Mouse (Mus musculus) mouse trophoblast stem cell (cell line): Measurements from ENCODE around the gene Ndufs5.

Source experiments
- in situ Hi-C, 2 experiments: fragments of 300-500 bp; cut with MseI, MboI; formaldehyde crosslinking; loops; 2 replicates in 1 of 2; 3 replicates in 1 of 2; pipeline ENCODE4 v1.15.1; 2025

The Ndufs5 gene

DNA sequence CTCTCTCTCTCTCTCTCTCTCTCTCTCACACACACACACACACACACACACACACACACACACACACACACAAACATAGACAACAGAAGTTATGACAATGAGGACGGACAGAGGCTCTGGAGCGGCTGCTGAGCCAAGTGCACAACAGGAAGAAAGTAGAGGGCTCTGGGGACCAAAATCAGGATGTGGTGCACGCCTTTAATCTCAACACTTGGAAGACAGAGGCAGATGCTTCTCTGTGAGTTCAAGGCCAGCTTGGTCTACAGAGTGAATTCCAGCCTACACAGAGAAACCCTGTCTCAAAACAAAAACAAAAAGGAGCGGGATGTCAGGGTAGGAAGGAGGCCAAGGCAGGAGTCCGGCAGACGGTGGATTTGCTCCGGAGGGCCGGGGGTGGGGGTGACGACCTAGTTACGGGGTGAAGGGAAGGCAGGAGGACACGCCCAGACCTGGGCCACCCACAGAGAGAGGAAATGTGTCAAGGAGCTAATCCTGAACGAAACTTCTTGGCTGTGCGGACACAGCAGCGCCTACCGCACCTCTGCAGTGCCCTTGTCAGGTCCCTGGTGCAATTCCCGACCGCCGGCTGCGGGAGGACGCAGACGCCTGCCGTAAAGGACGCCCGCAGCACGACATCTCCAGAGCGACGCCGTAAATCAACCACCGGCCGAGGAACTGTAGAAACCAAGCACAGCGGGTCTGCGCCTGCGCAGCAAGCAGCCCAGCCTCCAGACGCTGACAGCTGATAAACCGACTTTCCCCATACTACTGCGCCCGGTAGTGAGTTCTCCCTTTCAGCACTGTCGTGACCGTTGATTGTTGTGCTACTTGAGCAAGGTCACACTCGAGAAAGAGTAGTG is at the start of gene Ndufs5:
TSS of gene Ndufs5 (minus strand) at position 629 of the 860 bp plus-strand sequence.
- in situ Hi-C loops, result no loop called here

DNA sequence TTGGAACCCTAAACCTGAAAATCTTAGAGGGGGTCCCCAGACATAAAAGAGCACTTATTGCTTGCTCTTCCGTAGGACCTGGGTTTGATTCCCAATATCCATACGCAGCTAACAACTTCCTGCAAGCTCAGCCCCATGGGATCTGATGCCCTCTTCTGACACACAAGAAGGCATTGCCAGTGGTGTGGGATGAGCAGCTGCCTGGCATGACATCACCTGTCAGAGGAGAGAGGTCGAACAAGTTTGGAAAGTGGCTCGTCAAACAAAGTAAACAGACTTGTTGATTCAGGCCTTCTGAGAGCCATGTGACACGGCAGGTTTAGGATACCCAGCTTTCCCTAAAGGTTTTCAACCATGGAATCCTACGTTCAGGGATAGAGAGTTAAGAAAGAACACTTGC is 47.1 kb upstream of the Ndufs5 start:
- in situ Hi-C loops, result loop anchor here in 1 of 2 experiments (10.0 kb wide), 1 partner anchor 110 kb away; no protein-coding TSS in a partner anchor

DNA sequence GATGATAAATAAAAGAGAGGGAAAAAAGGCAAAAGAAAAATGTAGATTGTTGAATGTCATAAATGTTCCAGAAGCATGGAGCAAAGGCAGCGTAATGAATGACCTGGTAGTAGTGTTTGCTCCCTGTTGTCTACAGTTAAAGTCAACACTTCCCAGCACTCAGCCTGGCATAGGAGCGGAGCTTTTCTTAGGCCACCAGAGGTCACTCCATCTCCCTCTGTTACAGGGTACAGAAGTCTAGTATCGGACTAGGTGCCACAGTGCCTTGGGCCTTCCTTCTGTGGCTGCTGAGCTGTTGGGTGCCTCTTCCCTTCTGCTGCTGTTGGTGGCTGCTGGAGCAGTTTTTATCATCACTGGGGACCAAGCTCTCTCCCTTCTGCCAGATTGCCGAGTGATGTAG is 40.3 kb upstream of the Ndufs5 start:
- in situ Hi-C loops, result loop anchor here in 1 of 2 experiments (10.0 kb wide), 1 partner anchor 136 kb away; no protein-coding TSS in a partner anchor

DNA sequence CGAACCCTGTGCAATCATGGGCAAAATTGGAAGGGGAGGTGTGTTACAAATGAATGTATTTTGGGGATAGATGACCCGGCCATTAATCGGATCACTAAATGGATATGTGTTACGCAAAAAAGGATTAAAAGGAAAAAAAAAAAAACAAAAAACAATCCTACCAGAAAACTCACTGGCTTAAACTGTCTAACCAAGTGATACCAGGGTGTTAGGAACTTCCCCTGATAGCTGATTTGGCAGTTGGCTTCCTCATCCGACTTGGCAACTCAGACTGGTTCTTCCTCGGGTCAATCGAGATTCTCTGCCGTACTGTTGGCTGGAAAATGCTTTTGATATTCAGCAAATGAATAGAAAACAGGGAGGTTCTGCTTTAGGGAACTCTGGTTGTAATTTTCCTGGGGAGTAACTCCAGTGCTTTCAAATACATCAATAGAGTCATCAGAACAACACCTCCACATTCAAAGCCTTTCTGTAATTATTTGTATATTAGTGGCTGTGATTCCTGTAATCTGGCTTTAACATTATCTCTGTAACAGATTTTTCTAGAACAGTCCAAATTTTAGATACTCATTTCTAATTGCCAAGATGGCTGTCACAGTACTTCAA is 32.8 kb upstream of the Ndufs5 start:
- in situ Hi-C loops, result loop anchor here in 1 of 2 experiments (10.0 kb wide), 1 partner anchor 144 kb away; no protein-coding TSS in a partner anchor

DNA sequence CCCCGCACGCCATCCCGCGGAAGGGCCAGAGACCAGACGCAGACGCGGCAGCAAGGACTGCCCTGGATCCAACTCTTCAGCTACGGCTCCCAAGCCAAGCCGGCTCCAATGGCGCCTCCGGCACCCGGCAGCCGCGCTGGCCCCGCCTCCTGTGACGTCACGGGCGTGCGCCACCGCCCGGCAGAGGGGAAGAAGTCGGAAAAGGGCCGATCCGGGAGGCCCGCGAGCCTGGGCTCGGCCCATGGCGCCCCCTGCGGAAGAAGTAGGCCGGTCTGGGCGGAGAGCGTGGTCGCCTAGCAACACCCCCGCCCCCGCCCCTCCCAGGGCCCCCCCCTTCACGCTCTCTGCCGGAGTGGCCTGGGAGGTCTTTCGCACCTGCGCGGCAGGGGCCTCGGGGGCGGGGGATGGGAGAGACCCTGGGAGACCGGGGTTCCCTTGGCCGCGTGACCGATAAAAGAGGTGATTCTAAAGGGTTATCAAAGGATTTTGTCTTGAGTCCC is 32.2 kb upstream of the Ndufs5 start, which contains the start of gene Akirin1:
TSS of gene Akirin1 (minus strand) at position 194 of the 500 bp plus-strand sequence.
- in situ Hi-C loops, result loop anchor here in 1 of 2 experiments (10.0 kb wide), 1 partner anchor 145 kb away; no protein-coding TSS in a partner anchor

DNA sequence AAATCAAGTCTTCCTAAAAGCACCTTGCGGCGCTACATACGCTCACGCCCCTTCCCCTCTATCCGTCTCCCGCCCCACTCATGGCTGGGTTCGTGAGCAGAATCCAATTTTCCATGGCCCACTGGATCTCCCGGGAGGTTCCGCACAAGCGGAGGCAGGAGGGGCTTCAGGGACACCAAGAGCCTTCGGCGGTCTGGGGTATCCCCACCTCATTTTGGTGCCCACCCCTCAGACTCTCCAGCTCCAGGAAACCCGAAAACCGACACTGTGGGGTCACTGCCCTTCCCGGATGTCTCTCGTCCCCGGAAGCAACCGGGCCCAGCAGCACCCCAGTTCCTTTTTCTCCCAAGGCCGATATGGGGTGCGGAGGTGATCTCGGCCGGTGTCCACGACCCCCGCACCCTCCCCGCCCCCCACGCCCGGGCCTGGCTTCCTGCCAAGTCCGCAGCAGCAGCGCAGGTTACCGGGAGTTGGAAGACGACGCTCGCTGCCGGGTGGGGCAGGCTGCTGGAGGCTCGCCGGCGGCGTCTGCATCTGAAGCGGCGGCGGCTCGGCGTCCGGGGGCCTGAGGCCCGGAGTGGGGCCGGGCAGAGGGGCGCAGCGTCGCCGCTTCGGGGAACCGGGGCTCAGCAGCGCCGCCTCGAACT is 31.6 kb upstream of the Ndufs5 start:
- in situ Hi-C loops, result loop anchor here in 1 of 2 experiments (10.0 kb wide), 1 partner anchor 145 kb away; no protein-coding TSS in a partner anchor

DNA sequence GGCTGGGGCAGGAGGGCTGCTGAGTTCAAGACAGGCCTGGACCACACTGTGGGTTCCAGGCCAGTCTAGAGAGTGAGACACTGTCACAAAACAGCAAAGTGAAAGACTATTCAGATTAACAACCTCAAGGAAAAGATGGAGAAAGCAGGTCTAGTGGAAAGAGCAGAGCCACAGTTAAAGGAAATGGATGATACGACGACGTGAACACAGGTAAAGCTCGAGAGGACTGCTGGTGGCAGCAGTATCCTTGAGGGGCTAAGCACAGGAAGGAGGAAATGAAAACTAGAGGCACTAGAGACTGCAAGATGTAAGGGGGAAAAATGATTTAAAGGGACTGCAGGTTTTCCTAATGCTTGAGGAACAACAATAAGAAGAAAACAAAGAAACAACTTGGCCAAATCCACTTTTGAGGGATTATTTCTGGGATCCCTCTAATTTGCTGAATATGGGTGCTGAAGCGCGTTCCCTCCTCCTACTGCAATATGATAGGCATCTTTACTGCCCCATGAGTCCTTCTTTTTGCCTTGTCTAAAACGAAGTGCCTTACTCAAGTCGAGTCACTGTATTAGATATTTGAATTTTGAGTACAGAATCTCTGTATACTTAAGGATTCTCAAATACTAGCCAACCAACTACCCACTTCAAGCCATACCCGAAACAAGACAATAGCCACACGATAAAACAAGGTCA is 30.9 kb upstream of the Ndufs5 start:
- in situ Hi-C loops, result no loop called here

DNA sequence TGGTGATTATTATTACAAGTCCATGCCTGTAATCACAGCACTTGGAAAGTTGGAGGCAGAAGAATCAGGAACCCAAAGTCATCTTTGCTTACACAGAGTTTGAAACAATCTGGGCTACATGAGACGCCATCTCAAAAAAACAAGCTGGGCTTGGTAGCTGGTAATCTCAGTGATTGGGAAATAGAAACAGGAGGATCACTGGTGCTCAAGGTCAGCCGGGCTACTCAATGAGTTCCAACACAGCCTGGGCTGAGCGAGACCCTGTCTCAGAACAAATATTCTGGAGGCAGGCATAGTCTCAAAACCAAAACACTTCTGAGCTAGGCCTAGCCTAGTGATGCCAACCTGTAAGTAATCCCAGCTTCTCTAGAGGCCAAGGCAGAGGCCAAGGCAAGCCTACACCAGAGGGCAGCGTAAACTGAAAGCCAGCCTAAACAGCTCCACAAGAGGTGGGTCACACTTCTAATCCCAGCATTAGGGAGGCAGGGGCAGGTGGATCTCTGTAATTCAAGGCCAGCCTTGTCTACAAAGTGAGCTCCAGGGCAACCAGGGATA is 27.3 kb upstream of the Ndufs5 start:
- in situ Hi-C loops, result no loop called here

DNA sequence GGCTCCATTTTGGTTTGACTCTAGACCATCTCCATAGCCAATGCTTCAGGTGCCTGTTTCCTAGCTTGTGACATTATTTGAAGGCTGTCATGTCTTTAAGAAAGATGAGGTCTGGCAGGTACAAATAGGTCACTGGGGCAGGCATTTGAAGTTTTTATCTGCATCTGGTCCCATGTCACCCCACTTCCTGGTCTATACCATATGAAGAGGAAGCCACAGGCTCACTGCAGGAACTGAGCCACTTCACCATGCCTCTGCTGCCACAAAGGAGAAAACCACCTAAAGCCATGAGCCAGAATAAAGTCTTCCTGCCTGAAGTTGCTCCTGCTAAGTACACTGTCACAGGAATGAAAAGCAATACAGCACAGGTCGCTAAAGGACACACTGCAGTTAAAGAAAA is 24.9 kb upstream of the Ndufs5 start:
- in situ Hi-C loops, result no loop called here

DNA sequence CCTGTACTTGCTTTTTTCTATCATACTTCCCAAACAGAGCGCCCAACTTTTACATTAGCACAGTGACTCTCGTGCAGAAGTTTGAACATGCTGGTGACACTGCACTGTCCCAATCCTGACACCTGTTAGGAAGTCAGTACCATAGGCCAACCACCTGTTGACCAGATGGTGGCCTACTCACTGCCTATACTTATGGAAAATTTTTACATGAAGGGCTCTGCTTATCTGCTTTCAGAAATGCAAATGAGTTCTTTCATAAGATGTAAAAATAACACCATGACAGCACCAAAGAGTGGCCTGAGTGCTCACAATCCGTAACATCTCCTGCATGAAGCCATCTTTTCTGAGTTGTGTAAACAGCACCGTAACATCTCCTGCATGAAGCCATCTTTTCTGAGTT is 20.7 kb upstream of the Ndufs5 start:
- in situ Hi-C loops, result no loop called here

DNA sequence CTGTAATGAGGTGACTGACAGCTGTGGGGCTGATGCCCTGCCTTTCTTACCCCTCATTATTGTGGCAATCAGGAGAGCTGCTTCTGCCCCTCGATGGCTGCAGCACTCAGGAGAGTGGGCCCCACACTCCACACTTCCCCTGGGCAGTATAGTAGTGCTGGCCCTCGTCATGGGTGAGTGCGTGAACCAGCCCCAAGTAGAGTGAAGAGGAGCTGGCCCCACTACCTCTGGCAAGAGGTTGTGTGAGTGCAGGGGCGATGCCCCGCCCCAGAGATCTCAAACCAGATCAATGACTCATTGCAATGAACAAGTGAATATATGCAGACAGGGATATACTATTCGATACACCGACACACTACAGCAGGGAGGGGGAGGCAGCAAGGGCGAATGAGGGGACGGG is 15.5 kb upstream of the Ndufs5 start:
- in situ Hi-C loops, result no loop called here

DNA sequence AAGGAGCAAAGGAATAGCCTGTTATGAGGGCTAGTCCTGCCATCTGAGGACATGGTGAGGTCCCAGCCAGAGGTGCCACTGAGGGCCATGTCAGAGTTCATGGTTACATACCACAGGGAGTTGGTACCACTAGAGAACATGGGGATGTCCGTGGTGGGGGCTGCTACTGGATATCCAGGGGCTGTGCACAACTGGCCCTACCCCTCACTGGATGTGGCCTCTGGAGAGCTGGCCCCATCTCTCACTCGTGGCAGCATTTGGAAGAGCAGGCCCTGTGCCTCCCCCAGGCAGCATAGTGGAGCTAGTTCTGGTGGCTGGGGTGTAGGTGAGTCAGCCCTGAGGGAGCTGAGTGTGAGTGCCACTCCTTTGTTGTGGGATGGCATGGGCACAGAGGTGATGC is 14.9 kb upstream of the Ndufs5 start:
- in situ Hi-C loops, result no loop called here

DNA sequence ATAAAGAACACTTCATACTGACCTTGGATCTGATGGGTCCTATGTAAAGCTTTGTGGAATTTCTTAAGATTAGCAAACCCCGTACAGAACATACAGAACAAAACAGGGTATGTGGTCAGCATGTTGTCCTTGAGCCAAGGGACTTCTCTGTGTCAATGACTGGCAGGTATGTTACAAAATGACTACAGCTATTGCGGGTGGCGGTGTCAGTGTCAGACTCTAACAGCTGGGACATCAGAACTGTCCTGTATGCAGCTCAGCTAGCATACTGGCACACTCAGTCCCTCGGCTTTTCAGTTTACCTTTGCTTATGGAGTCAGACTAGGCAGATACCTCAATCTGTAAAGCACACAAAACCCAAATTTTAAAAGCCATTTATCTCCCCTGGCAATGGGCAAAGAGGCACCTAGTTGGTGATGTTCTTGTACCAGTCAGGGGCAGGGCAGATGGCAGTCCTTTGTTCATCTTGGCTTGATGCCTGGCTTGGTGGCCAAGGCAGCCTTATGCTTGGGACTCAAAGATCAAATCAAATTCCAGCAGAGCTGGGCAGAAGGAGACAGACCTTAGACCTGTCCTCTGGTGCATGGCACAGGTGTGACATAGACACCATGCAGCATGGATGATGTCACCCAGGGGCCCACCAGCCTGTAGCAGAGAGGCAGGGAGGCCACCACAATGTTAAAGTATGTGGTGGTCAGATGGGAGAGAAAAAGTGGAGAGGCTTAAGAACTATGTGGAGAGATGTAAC is 14.3 kb upstream of the Ndufs5 start:
- in situ Hi-C loops, result no loop called here

DNA sequence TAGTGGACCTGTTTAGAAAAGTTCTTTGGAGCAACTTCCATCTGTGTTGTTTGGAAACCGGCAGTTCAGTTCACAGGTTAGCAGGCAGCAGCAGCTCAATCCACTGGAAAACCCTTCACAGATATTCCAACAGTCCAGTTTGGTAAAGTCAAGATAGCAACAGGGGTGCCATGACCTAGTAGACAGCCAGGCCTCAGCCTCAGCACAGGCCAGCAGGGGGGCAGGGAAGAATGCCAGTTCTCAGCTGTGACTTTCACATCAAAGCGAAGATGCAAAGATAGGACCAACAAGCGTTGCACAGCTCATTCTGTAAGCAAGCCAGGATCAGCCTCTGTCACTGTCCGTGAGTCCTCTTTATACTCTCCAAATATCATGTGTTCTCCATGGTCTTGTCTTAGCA is 3.8 kb upstream of the Ndufs5 start:
- in situ Hi-C loops, result no loop called here

DNA sequence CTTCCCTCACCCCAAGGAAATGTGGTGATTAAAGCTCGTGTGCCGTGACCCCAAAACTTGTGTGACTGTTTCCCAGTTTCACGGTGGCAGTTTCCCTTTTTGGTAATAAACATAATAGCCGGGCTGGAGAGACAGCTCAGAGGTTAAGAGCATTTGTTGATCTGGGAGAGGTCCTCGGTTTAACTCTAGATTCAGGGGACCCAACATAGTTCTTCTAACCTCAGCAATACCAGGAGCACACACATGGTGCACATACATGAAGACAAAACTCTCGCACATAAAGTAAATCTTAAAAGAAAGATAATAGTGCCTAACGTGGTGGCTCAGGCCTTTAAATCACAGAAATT is 405 bp upstream of the Ndufs5 start:
- in situ Hi-C loops, result no loop called here

DNA sequence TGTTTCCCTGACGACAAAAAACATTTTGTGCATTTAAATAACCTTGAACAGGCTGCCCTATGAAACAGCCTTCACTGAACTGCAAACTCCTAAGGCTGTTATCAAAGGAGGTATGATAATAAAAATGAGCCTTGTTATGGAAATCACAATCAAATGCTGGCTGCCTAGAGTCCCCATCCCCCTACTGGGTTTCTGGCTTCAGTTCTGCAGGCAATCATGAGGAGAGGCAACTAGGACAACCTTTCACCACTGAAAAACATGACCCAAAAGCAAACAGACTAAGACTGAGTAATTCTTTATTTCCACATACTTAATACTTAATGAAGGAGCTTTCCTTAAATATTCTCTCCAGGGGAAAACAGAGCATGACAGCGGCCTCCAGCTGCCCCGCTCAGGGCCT is 5.6 kb downstream of the Ndufs5 start:
- in situ Hi-C loops, result no loop called here

DNA sequence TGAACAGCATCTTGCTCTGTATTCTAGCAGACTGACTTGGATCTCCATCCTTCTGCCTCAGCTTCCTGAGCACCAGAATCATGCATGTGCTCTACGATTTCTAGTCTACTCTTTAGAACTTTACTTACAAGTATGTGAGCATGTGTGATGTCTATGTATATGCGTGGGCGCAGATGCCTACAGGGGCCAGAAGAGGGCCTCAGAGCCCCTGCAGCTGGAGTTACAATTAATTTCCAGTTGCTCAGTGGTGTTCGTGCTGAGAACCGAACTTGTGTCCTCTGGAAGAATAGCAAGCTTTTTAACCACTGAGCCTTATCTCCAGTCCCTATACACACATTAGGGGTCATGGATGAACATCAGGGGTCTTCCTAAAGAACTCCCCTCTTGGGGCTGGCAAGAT is 10.7 kb downstream of the Ndufs5 start:
- in situ Hi-C loops, result no loop called here

DNA sequence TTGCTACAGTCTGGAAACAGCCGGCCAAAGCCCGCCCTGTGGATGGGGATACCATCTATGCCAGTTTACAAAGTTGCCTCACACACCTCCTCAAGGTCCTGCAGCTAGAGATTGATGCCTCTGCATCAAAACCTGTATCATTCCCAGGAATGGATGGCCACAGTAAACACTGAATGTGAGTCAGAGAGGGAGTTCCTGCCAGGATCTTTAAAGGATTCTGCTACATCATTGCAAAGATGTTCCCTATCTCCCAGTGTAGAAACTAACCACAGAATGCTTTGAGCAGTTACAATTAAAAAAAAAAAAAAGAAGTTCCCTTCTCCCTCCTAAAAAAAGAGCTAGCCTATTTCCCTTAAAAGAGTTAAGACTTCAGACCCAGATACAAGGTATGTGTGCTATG is 12.7 kb downstream of the Ndufs5 start:
- in situ Hi-C loops, result no loop called here

DNA sequence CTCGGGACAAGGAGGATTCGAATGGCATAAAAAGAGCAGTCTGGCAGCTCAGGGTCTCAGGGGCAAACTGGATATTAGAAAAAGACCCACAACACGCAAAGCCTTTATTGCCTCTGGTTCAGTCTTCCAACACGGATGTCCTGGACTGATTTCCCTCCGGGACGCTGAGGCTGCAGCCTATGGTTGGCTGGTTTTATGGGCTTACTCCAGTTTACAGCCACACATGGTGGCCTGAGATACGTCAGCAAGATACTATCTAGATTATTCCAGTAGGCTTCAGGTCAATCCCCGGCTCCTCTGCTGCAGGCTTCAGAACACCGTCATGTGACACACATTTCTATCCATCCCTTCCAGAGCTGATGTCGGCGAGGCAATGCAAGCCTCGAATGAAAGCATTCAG is 24.6 kb downstream of the Ndufs5 start:
- in situ Hi-C loops, result no loop called here

DNA sequence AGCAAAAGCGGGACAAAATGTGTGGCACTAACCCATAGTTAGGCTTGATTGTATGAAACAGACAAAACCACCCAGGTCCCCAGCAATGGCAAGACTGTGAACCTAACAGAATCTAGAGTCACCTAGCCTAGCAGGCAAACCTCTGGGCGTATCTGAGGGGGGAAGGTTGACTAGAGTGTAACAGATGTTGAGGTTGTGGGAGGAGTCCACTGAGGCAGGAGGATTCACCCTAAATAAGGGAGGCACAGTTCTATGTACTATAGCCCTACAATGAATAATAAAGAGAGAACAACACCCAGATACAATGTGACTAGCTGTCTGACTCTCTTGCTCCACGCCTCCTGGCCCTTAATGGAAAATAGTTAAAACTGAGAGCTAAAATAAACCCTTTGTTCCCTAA is 25.9 kb downstream of the Ndufs5 start:
- in situ Hi-C loops, result no loop called here

DNA sequence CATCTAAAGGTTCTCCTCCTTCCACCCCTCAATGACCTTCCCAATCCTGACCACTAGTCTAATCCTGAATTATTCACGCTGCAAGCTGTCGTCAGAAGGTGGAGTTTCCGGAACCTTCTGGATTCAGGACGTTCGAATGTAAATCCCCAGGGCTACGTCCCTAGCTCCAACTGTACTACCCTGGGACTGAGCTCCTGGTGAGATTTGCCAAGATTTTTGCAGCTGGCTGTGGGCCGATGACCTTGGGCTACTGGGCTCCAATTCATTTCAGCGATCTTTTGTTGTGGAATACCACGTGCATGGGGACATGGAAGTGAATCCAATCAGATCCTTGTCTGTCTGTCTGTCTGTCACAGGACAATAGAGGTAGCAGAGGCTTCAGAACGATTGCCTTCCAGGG is 27.7 kb downstream of the Ndufs5 start:
- in situ Hi-C loops, result no loop called here
